Mouse (Mus musculus) neural tube, embryonic 15.5 days (tissue): ENCODE data around the gene Zmiz2. TPM values are rescaled to one million over a fixed set of nuclear protein-coding genes. Genes with fewer than 3 reads are reported as not detected.

ENCODE experiments used
- microRNA-seq: library from miRNA; unstranded; fragments of <30 nt; microRNA quantifications from one replicate; pipeline ENCODE4, GENCODE M21; 2017
- polyA plus RNA-seq: library from polyadenylated mRNA; unstranded; fragments of >200 nt; fragmentation: Nextera tagmentation; extraction: Ambion mirVana; gene quantifications from 2 replicates; pipeline ENCODE4 v1.2.1, GENCODE M21; 2015

The Zmiz2 gene
- polyA plus RNA-seq, 1 experiment from 2014 or later: 28.3 TPM

Small RNAs within 50 kb of the gene (microRNA-seq; reads per million reads assigned to microRNA genes)
- 0.87 reads per million for gene Mir7651

Other genes with a start within 250 kb of the Zmiz2 start
- 0.37 and 0.57 TPM in 2 replicates for gene A730071L15Rik, start 189.0 kb upstream of the Zmiz2 start, polyA plus RNA-seq
- 61.2 and 62.4 TPM in 2 replicates for gene Nudcd3, start 188.7 kb upstream of the Zmiz2 start, polyA plus RNA-seq
- gene Npc1l1, start 158.9 kb upstream of the Zmiz2 start, polyA plus RNA-seq: 0.09 and 0.11 TPM in 2 replicates
- gene Ddx56, start 121.3 kb upstream of the Zmiz2 start, polyA plus RNA-seq: 70.7 and 77.2 TPM in 2 replicates
- gene Tmed4, start 114.2 kb upstream of the Zmiz2 start, polyA plus RNA-seq: 110 and 114 TPM in 2 replicates
- 129 and 135 TPM in 2 replicates for gene Ogdh, start 97.4 kb upstream of the Zmiz2 start, polyA plus RNA-seq
- 4,598 and 4,773 TPM in 2 replicates for gene Ppia, start 26.4 kb downstream of the Zmiz2 start, polyA plus RNA-seq
- 183 and 240 TPM in 2 replicates for gene H2afv, start 55.4 kb downstream of the Zmiz2 start, polyA plus RNA-seq
- 11.4 and 14.7 TPM in 2 replicates for gene Purb, start 86.8 kb downstream of the Zmiz2 start, polyA plus RNA-seq
- 0.37 and 6.2 TPM in 2 replicates for gene Myo1g, start 131.9 kb downstream of the Zmiz2 start, polyA plus RNA-seq
- gene Ccm2, start 157.8 kb downstream of the Zmiz2 start, polyA plus RNA-seq: 96.2 and 107 TPM in 2 replicates
- gene Nacad, start 217.0 kb downstream of the Zmiz2 start, polyA plus RNA-seq: 66.7 and 78.2 TPM in 2 replicates
- 34.2 and 39.9 TPM in 2 replicates for gene Tbrg4, start 237.0 kb downstream of the Zmiz2 start, polyA plus RNA-seq
- gene Wap, start 249.6 kb downstream of the Zmiz2 start, polyA plus RNA-seq: not detected in 2 replicates